Mouse (Mus musculus) heart, adult 8-10 months (tissue): ENCODE data around the gene Fbxl15. TPM values are rescaled to one million over a fixed set of nuclear protein-coding genes. Genes with fewer than 3 reads are reported as not detected.

Experiments used
- microRNA-seq: library from miRNA; unstranded; fragments of <30 nt; microRNA quantifications from one replicate; pipeline ENCODE4 v1.2.0, GENCODE M21; 2022
- total RNA-seq, 4 experiments: library from RNA; stranded (reverse); gene quantifications; 2 replicates each; pipeline ENCODE4 v1.2.4; 2022

Gene Fbxl15
- total RNA-seq, 4 experiments from 2014 or later = 4.0 to 6.4 (median 5.6) TPM

Small RNAs within 50 kb of the gene (microRNA-seq; reads per million reads assigned to microRNA genes)
- not detected for gene Mir146b

Other genes with a start within 250 kb of the Fbxl15 start
- gene Elovl3, start 196.3 kb upstream of the Fbxl15 start, total RNA-seq = under 1 TPM in 1 of 4 experiments, not detected in 3; 0.19 TPM
- 1 to 10 TPM in 2 of 4 experiments, under 1 TPM in 2; 0.34 to 1.7 (median 1.1) TPM for gene Pitx3, start 179.9 kb upstream of the Fbxl15 start, total RNA-seq
- gene Gbf1, start 175.7 kb upstream of the Fbxl15 start, total RNA-seq = 10 to 100 TPM; 37.7 to 45.6 (median 41.9) TPM
- gene Nfkb2, start 23.9 kb upstream of the Fbxl15 start, total RNA-seq = 10 to 100 TPM; 17.9 to 22.3 (median 20.1) TPM
- gene Psd, start 1.0 kb upstream of the Fbxl15 start, total RNA-seq = under 1 TPM; 0.35 to 0.86 (median 0.53) TPM
- 10 to 100 TPM; 76.5 to 91.0 (median 83.5) TPM for gene Cuedc2, start 10.5 kb downstream of the Fbxl15 start, total RNA-seq
- gene Mfsd13a, start 12.9 kb downstream of the Fbxl15 start, total RNA-seq = 1 to 10 TPM; 3.7 to 4.5 (median 3.8) TPM
- under 1 TPM; 0.44 to 0.66 (median 0.48) TPM for gene 2310034G01Rik, start 22.1 kb downstream of the Fbxl15 start, total RNA-seq
- 10 to 100 TPM; 86.7 to 93.0 (median 89.0) TPM for gene Actr1a, start 67.6 kb downstream of the Fbxl15 start, total RNA-seq
- gene Sufu, start 68.7 kb downstream of the Fbxl15 start, total RNA-seq = 10 to 100 TPM; 11.7 to 13.0 (median 12.1) TPM
- gene Trim8, start 173.5 kb downstream of the Fbxl15 start, total RNA-seq = 10 to 100 TPM; 31.5 to 38.8 (median 37.6) TPM
- 10 to 100 TPM; 31.3 to 56.0 (median 43.5) TPM for gene Arl3, start 245.0 kb downstream of the Fbxl15 start, total RNA-seq
- gene Sfxn2, start 245.2 kb downstream of the Fbxl15 start, total RNA-seq = 1 to 10 TPM; 2.2 to 4.9 (median 2.7) TPM